Mouse (Mus musculus) thymus, postnatal 4 days (tissue): ENCODE data around the gene Taf1d.
A peak's percentile ranks its signal among the peaks of the same experiment; 100 is the strongest.
"Not testable (repeated sequence)": the region's sequence is repeated elsewhere in the genome, so short reads cannot be mapped to it uniquely, and the experiment has no call there.

Experiments
- DNase-seq: peaks from one replicate; pipeline ENCODE4 v3.0.0; 2021

The Taf1d gene

GRCm38 (mm10) chr9:15305503-15306397 is at the start of gene Taf1d:
Gene Taf1d, plus strand, starts transcription at chr9:15306214.
- DNase-seq: peak; percentile 99

GRCm38 (mm10) chr9:15256214-15256613 is 49.8 kb upstream of the Taf1d start:
- DNase-seq: no peak

- DNase-seq: no peak
These were observed 44.0 kb upstream of the Taf1d start for GRCm38 (mm10) chr9:15261980-15262379.

GRCm38 (mm10) chr9:15263487-15263886 is 42.5 kb upstream of the Taf1d start:
- no peak for DNase-seq

- DNase-seq: no peak
These were observed 32.0 kb upstream of the Taf1d start for GRCm38 (mm10) chr9:15273981-15274380.

- no peak for DNase-seq
These were observed 29.2 kb upstream of the Taf1d start for GRCm38 (mm10) chr9:15276855-15277254.

GRCm38 (mm10) chr9:15278343-15278742 is 27.7 kb upstream of the Taf1d start:
- no peak for DNase-seq

- DNase-seq: no peak
These were observed 26.8 kb upstream of the Taf1d start for GRCm38 (mm10) chr9:15279139-15279648.

GRCm38 (mm10) chr9:15279649-15280490 is 26.1 kb upstream of the Taf1d start, which contains the start of gene Med17:
Gene Med17, minus strand, starts transcription at chr9:15279931.
- peak; percentile 91 for DNase-seq

- no peak for DNase-seq
These were observed 25.5 kb upstream of the Taf1d start for GRCm38 (mm10) chr9:15280491-15280879.

- DNase-seq: peak; percentile 41
These were observed 20.6 kb upstream of the Taf1d start for GRCm38 (mm10) chr9:15285443-15285842.

GRCm38 (mm10) chr9:15287846-15288245 is 18.2 kb upstream of the Taf1d start:
- DNase-seq: no peak

GRCm38 (mm10) chr9:15288402-15288801 is 17.6 kb upstream of the Taf1d start:
- DNase-seq: no peak

- DNase-seq: no peak
These were observed 16.8 kb upstream of the Taf1d start for GRCm38 (mm10) chr9:15289251-15289650.

GRCm38 (mm10) chr9:15297112-15297511 is 8.9 kb upstream of the Taf1d start:
- DNase-seq: no peak

GRCm38 (mm10) chr9:15298451-15298850 is 7.6 kb upstream of the Taf1d start:
- no peak for DNase-seq

GRCm38 (mm10) chr9:15300056-15300455 is 6.0 kb upstream of the Taf1d start:
- no peak for DNase-seq

GRCm38 (mm10) chr9:15301399-15301798 is 4.6 kb upstream of the Taf1d start:
- DNase-seq: no peak

- DNase-seq: not testable (repeated sequence)
These were observed 4.0 kb upstream of the Taf1d start for GRCm38 (mm10) chr9:15302006-15302405.

- no peak for DNase-seq
These were observed 3.1 kb upstream of the Taf1d start for GRCm38 (mm10) chr9:15302881-15303280.

GRCm38 (mm10) chr9:15306398-15307119 is 545 bp downstream of the Taf1d start, which contains the start of gene 4931406C07Rik:
Gene 4931406C07Rik, minus strand, starts transcription at chr9:15306448.
- no peak for DNase-seq

GRCm38 (mm10) chr9:15307257-15307656 is 1.2 kb downstream of the Taf1d start:
- DNase-seq: no peak

GRCm38 (mm10) chr9:15308254-15308653 is 2.2 kb downstream of the Taf1d start:
- no peak for DNase-seq
